Mouse (Mus musculus): ENCODE results near the gene Zbtb7b.

Gene Zbtb7b

DNA sequence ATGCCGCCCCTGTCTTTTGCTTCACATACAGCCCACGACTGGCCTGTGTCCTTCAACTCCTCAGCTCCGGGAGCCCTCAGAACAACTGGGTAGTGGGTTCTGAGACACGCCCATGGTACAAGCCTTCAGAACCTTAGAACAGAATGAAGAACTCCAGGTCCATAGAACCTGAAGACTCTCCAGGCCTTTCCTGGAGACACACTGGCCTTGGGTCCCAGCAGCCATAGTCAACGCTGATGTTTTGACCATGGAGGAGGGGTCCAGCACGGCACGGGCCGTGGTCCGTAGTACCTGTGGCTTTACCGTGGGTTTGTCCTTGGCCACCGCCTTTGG is 29.5 kb downstream of the Zbtb7b start, which contains the start of gene Dcst1:
Dcst1 (minus strand) TSS at position 101 of the 333 bp plus-strand sequence.
- DNase-seq: no peak

DNA sequence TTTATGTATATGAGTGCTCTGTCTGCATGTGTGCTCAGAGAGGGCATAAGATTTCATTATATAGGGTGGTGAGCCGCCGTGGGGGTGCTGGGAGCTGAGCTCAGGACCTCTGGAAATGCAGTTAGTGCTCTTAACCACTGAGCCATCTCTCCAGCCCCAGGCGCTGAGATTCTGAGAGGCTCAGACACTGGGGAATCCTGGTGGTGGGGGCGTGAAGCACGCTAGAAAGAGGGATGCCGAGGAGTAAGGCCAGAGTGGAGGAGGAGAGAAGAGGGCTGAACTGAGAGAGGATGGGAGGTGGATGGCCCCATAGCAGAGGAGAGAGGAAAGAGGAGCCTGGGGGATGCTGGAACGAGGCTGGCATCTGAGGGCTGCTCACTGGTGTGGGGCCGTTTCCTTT is 29.9 kb downstream of the Zbtb7b start:
- no peak for DNase-seq

DNA sequence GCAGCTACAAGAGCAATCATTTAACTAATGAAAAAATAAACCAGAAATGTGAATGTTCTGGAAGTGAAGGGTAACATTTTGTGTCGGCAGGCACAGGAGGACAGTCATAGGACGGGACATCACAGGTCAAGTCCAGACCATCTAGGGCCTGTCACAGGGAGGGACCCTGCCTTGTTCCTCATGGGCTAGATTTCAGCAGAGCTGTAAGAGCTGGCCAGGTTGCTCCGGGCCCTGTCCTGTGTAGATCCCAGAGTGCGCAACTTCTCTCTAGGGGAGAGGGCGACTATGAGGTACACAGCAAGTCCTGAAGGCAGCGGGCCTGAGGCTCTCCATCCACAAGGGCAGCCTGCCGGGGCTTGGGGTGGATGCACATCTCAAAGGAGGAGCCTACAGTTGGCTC is 32.9 kb downstream of the Zbtb7b start, which contains the start of gene Dcst2:
Dcst2 (plus strand) TSS at position 301 of the 400 bp plus-strand sequence.
- no peak for DNase-seq

DNA sequence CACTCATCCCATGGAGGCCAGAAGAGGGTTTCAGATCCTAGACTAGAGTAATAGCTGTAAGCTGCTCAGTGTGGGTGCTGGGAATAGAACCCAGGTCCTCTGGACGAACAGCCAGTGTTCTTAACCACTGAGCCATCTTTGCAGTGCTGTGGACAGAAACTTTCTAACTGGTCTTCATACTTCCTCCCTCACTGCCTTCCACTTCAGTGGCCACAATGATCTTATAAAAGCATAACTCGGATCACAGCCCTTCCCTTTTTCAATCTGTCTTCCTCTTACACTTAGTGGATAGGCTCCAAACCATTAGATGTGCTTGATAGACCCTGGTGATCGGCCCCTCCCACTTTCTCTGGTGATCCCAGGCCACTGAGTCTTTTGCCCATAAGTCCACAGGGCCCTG is 34.3 kb downstream of the Zbtb7b start:
- DNase-seq: no peak

DNA sequence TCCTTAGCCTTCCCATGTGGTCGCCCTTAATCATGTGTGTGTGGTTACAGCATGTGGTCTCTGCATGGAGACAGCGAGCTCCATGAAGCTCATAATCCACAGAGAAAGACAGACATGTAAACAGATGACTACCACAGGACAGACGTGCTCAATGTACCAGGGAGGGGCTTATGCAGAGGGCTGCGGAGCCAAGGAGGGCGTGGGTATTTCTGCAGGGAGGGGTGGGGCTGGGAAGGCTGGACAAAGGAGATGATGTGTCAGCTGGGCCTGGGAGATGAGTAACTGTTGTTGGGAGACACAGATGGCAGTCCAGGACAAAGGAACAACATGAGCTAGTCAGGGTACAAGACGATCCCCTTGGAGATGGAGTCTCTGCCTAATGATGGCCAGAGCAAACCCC is 34.9 kb downstream of the Zbtb7b start:
- no peak for DNase-seq

DNA sequence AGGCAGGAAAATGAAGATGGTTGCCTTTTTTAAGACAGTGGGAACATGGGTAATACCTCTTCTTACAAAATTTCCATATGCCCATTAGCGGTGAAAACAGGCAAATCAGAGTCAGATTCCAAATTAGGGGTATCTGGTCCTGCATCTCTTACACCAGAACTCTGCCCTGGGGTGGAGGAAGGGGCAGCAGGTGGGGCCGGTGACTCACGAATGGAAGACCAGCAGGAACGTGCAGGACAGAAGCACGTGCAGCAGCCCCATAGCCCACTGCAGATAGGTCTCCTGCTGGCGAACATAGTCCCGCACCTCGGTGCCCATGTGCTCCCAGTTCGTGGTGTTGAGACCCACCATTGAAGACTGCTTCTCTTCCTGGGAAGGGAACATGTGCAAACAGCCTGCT is 38.5 kb downstream of the Zbtb7b start:
- no peak for DNase-seq

DNA sequence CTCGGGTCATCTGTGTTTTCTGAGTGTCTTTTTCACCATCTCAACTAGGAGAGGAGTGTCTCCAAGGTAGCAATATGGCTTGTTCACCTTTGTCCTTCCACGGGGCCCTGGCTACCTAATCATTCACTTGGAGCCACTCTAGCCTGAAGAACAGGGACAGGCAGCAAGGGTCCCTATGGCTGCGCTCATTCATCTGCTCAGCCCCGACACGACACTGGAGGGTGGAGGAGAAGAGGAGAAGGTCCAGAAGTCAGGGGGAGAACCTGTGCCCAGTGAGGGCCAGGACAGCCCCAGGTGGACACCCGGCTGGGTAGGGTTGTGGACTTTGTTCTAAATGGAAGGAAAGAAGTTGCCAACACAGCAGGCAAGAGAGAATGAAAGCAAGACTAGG is 39.1 kb downstream of the Zbtb7b start:
- no peak for DNase-seq

DNA sequence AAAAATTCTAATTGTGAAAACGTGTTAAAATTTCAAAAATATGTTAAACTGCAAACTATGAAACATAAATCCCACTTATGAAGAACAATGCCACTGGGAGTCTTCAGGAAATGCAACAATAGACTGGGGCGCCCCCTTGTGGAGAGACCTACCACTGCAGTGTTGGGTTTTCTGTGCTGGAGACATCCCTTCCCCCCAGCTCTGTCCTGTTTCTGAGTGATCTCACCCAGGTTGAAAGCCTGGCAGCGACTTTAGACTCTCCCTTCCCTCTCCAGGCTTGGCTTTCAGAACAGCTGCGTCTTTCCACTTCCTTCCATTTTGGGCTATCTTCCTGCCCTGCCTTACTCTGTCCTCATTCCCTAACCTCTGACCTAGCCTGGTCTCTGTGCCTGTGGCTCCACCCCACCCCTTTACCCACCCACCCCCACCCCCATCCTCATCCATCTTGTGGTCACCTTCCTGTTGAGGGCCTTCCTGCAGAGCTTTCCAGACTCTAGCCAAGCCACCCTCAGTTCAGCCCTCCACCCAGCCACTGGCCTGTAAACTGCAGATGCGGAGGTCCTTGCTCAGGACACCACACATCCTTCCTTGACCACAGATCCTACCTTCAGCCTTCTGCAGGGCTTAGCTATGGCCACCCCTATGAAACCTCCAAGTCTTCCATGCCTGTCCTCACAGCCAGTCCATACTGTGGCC is 39.6 kb downstream of the Zbtb7b start:
- DNase-seq: peak; percentile 84

DNA sequence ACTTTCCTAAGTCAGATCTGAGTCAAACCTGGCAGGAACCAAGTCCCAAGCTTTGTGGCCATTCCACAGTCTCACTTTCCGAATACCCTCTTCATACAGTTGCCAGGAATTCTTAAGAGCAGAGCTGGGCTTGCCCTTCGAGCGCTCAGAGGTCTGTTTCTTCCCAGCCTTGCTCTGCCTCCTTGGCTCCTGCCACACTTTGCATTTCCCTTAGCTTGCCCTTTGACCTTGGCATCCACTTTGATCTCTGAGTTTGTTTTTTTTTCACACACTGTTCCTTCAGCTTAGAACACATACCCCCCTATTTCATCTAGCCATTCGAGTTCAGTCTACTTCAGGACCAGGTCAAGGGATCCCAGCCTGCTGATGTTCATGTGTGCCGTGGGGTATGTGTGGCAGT is 43.3 kb downstream of the Zbtb7b start:
- peak; percentile 30 for DNase-seq

DNA sequence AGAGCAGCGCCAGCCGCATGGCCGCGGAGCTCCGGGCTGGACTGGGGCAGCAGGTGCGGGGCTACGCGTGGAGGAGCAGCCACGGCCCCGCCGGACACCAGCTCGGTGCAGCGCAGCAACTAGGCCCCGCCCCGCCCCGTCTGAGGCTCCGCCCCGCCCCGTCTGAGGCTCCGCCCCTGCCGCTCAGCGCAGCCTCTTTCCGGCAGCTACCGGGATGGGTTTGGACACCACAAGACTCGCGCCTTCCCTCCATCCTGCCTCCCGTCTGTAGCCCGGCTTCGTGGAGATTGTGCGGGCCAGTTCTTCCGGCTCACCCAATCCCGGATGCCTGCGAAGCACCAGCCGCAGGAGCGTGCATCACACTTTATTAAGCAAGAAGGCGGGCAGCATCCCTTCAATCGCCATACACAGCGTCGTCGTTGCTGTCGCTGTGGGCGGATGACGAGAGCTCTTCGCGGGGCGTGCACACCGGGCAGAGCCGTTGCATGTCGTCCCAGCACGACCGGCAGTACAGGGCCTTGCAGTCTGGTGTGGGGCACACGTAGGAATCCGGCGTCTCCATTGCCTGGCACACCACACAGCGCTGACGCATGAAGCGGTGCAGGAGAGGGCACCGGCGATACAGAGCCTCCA is 44.6 kb downstream of the Zbtb7b start, which contains the start of gene Adam15:
Adam15 (minus strand) TSS at position 128 of the 633 bp plus-strand sequence.
- DNase-seq: peak; percentile 94

DNA sequence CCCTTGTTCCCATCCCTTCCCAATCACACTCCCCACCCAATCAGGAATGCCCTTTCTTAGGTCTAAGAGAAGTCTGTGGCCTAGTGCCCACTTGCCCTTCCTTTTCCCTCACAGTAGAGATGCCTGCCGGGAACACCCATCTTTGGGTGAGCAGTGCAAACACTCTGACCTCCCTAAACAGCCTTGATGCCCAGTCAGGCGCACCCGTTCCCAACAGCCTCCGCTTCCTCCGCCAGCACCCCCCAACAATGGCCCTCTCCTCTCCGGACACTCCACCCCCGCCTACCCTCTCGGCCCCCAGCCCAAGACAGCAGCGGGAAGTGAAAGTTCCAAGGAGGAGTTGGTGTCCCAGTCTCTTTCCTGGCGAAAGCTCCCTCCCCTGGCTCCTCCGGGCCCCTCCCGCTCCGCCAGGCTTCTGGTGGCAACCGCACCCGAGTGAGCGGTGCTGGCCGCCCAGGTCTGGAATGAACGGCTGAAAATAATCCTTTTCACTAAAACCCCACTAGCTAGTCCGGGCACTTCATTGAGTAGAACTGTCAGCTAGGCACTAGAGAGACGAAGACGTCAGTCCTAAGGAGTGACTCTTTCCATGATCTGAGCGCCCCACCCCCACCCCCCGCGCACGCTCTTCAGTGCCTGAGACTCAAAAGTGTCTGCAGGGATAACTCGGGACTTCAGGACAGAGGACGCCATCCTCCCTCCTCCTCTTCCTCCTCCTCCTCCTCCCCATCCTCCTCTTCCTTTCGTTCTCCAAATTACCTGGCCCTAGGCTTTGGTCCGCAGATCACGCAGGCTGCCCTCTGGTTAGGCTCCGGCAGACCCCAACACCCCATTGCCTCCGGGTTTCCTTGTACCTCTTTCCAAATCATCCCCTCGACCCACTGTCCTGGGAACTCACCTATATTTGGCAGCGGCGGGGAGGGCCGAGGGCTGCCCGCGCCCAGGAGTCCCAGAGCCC is 45.4 kb downstream of the Zbtb7b start:
- peak; percentile 67 for DNase-seq

DNA sequence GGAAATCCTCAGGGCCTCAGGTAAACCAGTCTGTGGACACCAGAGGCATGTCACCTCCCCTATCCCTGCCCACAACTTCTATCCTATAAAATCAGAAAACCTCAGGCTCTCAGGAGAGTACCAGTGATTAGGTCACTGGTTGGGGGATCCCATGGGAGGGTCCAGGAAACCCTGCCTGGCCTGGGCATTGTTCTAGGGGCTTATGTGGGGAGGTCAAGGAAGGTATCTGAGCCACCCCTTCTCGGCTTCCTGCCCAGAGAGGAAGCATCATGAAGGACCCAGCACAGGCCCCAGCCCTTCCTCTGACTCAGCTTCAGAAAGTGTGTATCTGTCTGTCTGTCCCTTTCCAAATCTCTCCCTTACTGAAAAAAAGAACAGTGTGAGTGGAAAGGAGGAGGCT is 46.7 kb downstream of the Zbtb7b start:
- DNase-seq: no peak

DNA sequence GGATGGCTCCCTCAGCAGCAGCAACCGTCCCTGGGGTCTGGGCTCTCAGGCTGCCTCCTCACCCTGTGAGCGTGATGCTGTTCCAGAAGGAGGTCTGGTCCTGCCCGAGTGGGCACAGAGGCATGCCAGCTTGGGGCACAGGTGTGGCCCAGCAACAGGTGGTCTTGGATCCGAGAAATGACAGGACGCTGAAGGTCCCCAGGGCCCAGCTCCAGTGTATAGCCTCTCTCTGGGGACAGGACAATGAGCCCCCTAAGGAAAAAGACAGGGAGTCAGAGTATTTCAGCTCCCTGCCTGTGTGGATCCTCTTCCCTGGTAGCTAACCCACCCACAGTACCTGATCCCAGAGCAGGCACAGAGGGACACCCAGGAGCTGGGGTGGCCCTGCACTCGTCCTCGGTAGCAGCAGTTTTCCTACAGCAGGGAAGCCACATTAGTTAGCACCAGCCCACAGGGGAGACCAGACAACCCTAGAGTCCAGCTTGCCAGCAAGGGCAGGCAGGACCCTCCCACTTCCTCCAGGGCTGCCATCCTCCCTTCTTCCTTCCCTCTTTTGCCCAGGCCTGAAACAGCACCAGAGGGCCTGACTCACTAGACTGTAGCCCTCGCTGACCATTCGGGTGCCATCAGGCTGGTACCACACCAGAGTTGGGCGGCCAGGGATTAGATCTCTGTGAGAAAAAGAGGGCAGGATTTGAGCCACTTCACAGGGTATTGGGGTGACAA is 47.6 kb downstream of the Zbtb7b start:
- peak; percentile 20 for DNase-seq

DNA sequence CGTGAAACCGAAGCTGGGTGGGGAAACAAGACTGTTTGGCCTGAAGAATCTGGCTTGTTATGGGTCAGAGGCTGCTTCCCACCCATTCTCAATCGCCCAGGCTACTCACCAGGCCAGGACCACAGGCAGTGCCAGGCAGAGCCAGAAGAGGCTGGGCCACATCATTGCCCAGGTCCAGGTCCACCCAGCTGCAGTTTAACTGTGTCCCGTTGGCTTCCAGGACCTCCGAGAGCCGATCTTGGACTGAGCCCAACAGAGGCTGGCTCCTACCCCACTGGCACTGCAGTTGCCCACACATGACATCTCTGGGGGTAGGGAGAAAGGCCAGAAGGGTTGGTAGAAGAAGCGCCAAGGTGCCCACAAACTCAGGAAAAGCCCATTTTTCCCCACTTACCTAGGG is 51.3 kb downstream of the Zbtb7b start:
- DNase-seq: no peak

DNA sequence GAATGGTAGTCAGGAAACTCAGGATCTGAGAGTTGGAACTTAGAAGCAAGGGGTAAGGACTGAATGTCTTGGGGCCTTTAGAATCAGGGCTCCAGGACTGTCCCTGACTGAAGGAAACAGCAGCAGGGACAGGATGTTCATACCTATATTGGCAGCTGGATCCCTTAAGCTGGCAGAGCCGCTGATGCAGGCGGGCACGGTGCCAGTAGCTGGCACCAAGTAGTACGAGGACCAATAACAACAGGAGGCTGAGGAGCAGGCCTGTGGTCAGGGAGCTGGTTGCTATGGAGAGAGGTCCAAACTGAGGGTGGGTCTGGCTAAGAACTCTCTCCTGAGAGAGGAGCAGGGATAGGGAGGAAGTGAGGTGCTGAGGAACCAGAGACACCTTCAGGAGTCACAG is 52.8 kb downstream of the Zbtb7b start:
- DNase-seq: no peak

DNA sequence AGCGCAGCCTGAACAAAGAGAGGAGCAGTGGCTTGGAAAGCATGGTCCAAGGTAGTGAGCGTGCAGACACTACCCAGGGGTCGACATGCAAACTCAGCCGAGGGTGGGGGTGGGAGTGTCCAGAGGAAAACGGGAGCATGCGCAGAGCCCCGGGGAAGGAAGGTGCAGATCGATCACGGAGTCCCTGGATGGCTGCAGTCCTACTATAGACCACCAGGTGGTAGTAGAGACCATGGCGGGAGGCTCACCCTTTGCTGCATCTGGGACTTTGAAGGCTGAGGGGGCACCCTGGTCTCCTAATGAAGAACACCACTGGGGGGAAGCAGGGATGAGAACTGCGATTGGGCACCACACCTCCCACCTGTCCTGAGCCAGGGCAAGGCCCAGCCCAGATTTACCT is 54.1 kb downstream of the Zbtb7b start:
- DNase-seq: peak; percentile 68

DNA sequence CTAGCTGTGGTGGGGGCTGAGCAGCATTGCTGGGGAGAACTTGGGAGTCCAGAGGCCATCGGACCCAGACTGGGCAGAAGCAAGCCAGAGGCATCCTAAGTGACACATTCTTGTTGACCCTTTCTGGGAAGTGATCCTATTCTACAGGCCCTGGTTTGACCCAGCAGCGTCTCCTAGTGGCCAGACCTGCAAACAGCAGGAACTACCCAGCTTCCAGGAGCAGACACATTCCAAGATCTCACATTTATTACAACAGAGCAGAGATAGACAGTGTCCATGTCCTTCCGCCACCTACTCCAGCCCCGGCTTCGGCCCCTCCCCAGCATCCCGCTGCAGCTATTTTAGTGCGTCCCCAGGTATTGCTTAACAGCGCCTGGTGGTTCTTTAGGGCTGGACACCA is 55.2 kb downstream of the Zbtb7b start:
- DNase-seq: peak; percentile 47

DNA sequence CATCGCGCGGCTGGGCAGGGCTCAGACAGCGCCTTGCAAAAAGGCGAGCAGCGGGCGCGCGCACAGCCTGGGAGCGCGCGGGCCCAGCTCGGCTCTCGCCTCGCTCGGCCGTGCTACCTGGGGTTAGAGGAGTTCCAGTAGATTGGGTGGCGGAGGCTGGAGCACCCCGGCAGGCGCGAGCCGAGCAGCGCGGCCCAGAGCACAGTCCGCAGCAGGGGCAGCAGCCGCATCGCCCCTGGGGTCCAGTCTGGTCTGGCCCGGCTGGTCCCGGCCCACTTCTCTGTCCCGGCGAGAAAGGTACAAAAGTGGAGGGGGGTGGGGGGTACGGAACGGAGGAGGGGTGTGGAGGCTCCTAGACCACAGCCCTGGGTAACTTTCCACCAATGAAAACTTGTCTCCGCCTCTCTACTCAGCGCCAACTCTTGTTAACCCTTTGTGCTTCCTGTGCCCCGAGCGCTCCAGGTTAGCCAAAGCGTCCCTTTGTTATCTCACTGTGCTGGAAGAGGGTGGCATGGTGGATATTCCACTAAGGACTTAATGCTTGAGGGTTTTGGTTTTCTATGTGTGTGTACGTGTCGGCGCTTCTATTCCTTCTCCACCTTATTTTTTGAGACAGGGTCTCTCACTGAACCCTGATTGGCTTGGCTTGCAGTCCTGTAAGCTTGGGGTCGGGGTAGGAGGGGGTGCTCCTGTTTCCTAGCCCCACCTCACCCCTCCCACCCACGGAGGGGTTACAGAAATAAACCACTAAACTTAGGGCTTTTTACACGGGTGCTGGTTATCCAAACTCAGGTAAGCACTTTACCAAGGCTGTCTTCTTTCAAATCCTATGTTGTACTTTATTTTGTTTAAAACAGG is 56.6 kb downstream of the Zbtb7b start, which contains the start of gene Efna4:
Efna4 (minus strand) TSS at position 308 of the 858 bp plus-strand sequence.
- DNase-seq: peak; percentile 30

DNA sequence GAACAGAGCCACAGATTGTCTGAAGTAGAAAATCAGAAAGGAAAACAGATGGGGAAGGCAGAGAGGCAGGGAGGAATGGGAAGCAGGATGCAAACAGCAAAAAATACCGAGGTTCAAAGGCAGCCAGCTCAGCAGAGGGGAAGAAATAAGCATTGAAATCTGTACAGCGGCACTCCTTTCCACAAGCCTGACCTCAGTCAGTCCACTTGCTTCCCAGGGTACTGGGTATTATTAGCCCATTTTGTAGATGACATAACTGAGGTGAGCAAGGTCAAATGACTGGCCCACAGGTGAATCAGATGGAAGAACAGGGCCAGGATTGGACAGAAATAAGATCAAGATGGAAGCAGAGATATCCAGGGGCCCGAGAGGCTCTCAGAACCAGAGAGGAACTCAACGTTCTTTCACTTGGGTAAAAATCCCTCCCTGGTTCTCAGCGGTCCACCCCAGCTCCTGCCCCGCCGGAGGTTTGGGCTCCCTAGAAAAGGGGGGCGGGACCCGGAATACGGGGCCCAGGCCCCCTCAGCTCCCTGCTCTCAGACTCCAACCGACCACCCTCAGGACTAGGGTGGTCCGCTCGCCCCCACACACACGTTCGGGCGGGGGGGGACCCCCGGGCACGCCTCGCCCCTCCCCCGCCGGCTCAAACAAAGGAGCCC is 57.4 kb downstream of the Zbtb7b start:
- no peak for DNase-seq

DNA sequence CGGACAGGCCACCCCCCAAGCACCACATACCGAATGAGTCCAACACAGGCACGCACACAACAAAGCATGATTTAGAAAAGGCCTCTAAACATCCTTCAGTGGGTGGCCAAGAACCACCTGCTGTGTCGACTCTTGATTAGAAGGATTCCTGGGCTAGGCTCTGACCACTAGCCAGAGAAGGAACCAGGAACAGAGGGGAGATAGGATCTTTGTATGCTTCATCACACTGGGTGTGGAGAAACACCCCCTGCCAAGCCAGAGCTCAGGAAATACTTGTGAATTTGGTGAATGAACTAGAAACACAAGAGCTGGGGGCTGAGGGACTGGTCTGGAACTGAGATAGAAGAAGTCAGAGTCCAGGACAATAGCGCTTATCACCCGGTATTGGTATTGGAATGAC is 58.0 kb downstream of the Zbtb7b start:
- DNase-seq: no peak

DNA sequence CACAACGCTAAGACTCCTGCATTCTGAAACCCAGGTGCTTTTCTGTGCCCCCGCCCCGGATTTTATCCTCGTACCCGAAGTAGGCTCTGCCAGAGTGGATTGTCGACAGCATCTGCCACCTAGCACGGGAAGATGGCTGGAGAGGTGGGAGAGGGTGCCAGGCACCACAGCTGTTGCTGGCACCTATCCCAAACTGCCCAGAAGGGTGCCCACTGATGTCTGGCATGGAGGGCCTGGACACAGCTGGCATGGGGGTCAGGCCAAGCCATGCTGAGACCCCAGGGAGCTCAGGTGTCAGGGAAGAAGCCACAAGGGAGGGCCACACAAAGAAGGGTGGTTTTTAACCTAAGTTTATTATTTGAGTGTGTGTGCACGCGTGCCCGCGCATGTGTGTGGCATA is 61.5 kb downstream of the Zbtb7b start:
- no peak for DNase-seq

Measured in cerebellum, adult 9-11 months (tissue).